Mouse (Mus musculus) right cerebral cortex, postnatal 10 days (tissue): ENCODE data around the gene Etfb.
"Not testable (repeated sequence)": the region's sequence is repeated elsewhere in the genome, so short reads cannot be mapped to it uniquely, and the experiment has no call there.

Experiments
- DNase-seq, 2 experiments: peaks; one replicate each; pipeline ENCODE4 v3.0.0; 2021; ENCODE audit warnings: low spot score in 2 of 2

The Etfb gene

DNA sequence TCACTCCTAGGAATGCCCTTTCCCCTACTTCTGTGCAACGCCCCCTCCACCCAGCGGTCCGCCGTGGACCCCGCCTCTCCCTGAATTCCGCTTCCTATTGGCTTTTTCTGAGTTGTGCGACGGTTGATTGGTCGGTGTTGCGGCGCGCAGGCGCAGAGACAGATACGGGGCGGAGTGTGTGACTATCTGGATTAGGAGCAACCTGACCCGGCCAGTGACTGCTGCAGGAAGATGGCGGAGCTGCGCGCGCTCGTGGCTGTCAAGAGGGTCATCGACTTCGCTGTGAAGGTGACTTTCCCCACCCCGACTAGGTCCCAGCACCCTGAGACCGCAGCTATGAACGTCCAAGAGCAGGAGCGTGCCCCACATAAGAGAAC is at the start of gene Etfb, which contains the start of gene Gm45233:
Etfb (plus strand) TSS at position 167 of the 377 bp plus-strand sequence.
Gm45233 (plus strand) TSS at position 212 of the 377 bp plus-strand sequence.
- DNase-seq, result peak; percentile 97 to 98

DNA sequence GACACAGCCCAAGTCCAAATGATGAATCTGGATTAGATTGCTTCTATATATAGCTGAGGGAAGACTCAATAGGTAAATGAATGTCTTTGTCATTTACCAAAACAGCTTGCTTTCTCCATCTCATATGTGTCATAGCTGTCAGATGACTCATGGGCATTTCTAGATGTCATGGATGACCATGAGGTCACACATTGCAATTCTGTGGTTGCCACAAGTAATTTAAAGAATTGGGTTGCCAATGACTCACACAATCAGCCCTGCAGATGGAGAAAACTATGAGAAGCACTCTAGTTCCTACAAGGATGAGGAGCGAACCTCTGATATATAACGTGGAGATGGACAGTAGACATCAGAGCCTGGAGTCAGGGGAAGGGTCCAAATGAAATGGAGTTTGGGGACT is 44.4 kb upstream of the Etfb start:
- DNase-seq, result no peak

DNA sequence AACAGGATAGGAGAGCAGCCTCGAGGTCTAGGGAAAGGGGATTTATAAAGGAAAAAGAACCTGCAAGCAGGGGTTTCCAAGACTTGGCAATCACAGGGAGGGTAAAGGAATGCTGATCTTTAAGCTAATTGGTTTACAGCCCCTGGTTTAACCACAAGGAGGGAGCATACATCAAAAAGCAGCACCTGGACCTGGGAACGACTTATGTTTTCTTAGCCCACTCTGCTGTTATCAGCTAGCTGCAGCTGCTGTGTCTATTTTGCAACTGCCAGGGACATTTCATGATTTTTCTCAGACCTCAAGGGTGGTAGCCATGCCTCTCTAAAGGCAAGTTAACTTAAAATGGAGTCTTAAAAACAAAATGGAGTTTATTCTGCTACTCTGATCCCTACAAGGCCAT is 41.2 kb upstream of the Etfb start:
- DNase-seq, result no peak

DNA sequence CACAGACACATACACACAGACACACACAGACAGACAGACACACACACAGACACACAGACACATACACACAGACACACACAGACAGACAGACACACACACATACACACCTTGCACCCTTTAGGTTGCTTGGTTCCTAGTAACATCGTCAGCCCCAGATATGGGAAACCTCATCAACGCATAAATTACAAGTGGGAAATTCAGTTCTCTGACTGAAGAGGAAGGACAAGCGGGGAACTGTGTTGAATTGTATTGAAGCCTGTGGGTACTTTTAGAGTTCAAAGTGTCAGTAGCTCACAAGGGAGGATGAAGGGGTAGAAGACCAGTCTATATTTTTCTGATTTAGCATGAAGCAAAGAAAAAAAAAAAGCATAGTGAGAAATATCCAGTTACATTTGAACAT is 36.3 kb upstream of the Etfb start:
- DNase-seq, result no peak

DNA sequence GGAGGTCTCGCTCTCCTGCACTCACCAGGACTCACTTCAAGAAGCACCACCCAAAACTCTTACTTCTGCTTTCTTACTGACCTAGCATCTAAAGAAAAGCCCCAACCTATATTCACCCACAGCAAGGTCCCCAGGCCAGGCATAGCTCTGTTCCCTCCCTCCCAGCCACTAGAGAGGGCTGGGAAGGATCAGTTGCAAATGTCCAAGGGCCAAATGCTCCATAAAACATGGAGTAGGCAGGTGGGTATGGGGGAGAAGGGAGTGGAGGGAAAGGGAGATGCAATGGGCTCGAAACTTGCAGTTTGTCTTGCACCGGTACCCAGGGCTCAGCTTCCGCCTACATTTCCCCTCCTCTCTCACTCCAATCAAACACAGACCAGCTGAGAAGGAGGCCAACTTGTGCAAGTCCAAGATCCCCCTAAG is 35.7 kb upstream of the Etfb start, which contains the start of gene Siglecg:
Siglecg (plus strand) TSS at position 74 of the 423 bp plus-strand sequence.
- DNase-seq, result no peak

DNA sequence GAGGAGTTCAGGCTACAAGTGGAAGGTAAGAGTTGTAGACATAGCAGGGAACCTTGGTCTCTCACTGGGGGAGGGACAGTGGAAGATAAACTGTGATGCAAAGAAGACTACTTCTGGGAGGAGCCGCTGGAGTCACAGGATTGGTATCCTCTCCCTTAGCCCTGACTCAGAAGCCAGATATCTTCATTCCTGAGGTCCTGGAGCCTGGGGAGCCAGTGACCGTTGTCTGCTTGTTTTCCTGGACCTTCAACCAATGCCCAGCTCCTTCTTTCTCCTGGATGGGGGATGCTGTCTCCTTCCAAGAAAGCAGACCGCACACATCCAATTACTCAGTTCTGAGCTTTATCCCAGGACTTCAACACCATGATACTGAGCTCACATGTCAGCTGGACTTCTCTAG is 34.8 kb upstream of the Etfb start:
- DNase-seq, result no peak

DNA sequence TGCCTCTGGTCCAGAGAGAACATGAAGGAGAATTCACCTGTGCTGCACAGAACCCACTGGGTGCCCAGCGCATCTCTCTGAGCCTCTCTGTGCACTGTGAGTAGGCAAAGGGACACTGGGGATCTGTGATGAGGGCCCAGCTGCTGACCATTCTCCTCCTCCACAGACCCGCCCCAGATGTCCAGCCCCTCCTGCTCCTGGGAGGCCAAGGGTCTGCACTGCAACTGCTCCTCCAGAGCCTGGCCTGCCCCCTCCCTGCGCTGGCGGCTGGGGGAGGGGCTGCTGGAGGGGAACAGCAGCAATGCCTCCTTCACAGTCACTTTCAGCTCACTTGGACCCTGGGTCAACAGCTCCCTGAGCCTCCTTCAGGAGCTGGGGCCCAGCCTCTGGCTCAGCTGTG is 32.2 kb upstream of the Etfb start:
- not testable (repeated sequence) for DNase-seq

DNA sequence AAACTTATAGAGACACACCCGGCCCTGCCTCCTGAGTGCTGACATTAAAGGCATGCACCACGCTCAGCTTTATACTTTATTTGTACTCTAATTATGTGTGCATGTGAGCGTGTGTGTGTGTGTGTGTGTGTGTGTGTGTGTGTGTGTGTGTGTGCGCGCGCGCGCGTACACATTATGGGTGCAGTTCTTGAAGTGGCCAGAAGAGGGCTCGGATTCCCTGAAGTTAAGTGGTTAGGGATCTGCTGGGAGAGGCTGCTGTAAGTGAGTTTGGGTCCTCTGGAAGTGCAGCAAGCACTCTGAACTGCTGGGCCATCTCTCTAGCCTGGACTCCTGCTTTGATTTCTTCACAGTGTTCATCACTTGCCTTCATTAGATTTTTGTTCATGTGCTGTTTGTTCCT is 26.6 kb upstream of the Etfb start:
- DNase-seq, result no peak

DNA sequence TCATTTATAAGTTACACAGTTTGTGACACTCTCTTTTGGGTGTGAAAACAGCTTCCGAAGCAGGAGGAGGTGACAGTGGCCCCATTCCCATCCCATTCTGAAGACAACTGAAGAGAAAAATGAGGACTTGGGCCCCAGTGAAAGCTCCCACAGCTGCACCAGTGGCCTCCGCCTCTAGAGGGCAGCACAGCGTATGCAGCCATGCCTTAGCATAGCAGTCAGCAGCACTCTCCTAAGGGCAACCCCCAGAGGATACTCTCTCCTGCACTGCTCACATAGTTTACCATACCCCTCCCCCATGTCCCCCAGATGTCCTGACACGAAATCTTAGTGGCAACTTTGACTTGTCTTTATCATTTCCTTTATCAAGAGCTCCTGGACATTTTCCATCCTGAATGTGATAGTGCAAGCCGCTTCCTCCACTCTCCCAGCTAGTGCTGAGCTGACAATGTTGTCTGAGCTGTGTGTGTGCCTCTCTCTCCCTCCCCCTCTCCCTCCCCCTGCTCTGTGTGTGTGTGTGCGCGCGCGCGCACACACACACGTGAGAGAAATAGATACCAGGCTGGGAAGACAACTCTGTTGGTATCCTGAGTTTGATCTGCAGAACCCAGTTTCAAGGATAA is 20.8 kb upstream of the Etfb start:
- DNase-seq, result peak; percentile 70 to 84

DNA sequence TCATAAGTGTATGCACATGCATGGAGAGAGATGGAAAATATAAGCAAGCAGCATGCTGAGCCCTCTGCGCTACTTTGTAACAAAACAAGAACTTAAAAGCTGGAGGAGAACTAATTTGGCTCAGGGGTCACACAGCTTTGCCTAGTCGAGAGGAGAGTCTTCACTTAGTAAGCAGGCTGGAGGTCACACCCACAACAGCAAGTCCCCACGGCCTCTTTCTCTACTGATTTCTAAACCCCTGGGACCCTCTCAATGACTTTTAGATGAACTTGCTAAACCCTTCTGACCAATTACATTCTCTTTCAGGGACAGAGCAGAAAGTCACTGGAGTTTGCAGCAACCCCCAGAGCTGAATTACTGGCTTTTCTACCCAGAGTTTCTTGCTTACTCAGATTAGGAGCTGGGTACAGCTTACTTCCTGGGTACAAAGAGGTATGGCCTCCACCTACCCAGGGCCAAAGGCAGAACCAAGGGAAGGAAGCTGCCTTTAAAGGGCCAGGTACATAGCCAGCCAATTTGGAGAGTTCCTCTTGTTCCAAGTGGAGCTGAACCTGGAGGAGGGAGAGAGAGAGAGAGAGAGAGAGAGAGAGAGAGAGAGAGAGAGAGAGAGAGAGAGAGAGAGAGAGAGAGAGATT is 19.8 kb upstream of the Etfb start:
- DNase-seq, result no peak

DNA sequence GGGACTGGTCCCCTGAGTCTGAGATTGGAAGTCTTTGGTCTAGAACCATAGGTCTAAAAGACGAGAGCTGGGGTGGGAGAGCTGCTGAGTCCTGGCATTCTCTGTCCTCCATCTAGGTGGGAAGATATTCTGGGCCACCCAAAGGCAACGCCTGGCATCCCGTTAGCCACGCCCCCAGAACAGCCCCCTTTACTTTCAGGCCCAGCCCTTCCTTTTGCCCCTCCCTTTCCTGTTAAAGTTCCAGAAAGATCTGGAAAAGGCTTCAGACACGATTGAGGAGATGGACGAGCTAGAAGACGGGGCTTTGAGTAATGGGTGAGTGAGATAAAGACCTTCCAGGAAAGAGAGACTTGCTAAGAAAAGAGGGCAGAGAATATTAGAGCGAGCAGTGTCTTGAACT is 16.5 kb upstream of the Etfb start, which contains the start of gene Lim2:
Lim2 (plus strand) TSS at position 265 of the 400 bp plus-strand sequence.
- DNase-seq, result no peak

DNA sequence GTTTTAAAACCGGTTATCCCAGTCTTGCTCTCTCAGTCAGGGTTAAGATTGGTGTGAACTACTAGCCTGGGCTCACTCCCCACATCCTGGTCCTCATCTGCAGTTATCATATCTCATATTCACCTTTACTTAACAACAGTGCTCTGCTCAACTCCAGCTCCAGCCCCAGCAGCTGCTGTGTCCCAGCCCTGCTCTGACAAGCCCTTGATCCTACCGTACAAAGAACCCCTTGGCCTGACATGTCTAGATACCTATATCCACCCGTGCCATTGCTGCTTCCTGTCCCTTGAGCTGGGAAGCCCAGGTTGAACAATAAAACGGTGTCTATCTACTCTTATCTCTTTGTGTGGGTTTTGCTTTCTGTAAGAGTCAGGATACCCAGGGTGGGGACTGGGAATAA is 14.4 kb upstream of the Etfb start:
- no peak for DNase-seq

DNA sequence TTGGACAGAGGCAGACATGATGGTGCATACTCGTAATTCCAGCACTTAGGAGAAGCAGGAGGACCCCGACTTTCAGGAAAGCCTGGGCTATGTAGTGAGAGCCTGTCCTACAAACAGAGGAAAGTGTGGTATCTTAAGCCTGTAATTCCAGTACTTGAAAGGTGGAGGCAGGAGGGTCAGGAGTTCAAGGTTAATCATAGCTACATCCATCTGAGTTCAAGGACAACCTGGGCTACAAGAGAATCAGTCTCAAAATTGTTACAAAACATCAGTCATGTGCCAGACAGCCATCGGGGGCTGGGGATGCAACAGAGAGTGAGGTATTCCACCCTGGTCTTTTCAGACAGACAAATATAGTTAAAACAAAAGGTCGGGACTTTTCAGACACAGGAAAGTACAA is 11.0 kb upstream of the Etfb start:
- DNase-seq, result no peak

DNA sequence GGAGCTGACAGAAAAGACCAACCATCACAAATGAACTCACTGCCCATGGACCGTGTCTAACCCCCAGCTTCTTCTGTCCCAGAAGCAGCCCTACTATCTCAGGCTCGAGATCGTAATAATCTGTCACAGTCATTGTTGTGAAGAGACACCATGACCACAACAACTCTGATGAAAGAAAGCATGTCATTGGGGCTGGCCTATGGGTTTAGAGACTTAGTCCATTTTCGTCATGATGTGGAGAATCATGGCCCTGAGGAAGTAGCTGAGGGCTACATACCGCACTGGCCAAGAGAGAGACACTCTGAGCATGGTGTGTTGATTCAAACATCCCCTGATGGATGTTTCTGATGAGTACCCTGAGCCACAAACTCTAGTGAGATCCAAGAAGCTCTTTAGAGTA is 9.2 kb upstream of the Etfb start:
- DNase-seq, result no peak

DNA sequence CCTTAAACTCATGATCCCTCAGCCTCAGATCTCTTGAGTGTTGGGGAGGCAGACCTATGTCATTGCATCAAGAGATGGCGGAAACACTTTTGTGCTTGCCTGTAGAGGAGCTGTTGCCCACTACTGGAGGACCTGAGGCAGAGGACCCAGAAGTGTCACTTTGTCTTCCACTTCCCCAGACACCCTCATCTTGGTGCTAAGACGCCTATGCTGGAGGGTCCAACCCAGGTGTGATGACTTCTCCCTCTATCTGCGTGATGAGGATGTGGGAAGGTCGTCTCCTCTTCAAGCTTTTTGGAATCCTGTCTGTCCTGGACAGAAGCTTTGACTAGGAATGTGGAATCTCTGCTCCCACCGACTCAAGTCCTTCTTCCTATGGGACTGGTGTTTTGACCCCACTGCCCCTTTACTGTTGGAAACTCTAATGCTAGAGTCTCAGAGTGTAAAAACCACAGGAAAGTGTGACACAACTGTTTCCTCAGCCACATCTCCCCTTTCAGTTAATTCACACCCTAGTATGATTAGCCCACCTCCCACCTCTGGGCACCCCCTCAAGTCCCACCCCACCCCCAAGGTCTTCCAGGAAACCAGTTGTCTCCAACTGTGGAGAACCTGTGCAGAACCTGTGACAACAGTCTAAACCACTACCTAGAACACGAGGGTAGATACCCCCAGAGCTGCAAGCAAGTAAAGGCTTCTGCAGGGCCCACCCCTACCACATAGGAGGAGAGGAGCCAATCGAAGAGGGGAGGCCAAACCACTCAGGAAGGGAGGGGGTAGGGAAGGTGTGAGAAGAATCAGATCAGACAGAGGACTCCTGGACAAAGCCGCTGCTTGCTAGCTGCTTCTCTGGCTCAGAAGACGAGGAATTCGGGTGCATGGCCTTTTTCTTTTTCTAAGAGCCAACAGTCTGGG is 7.3 kb upstream of the Etfb start, which contains the start of gene Nkg7:
Nkg7 (plus strand) TSS at position 733 of the 915 bp plus-strand sequence.
- no peak for DNase-seq

DNA sequence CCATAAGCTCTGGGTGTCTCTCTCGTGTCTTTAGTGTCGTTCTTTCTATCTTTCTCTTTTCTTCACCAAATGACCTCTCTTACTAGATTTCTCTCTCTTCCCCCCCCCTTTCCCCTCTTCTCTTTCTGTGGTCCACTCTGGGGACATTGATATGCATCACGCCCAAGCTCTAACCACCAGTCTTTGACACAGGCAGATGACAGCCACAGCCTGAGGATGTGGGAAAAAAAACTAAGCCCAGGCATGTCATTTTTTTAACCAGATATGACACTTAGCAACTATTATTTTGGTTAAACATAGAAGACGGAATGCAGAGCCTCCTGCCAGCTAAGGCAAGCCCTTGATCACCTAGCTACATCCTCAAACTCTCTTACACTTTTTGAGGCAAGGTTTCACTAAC is 5.3 kb upstream of the Etfb start:
- DNase-seq, result no peak

DNA sequence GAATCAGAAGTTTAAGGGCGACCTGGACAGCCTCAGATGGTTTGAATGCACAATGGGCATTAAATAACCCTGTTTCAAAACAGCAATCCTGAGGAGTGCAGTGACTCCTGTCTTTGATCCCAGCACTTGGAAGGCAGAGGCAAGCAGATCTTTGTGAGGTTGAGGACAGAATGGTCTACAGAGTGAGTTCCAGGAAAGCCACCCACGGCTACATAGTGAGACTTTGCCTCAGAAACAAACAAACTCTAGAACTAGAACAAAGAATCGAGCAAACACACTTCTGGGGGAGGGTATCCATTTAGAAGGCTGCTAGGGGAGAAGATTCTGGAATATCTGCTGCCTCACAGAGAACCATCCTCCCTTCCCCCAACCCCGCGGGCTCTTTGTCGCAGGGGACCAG is 3.4 kb upstream of the Etfb start, which contains the start of gene Cldnd2:
Cldnd2 (plus strand) TSS at position 301 of the 400 bp plus-strand sequence.
- DNase-seq, result no peak

DNA sequence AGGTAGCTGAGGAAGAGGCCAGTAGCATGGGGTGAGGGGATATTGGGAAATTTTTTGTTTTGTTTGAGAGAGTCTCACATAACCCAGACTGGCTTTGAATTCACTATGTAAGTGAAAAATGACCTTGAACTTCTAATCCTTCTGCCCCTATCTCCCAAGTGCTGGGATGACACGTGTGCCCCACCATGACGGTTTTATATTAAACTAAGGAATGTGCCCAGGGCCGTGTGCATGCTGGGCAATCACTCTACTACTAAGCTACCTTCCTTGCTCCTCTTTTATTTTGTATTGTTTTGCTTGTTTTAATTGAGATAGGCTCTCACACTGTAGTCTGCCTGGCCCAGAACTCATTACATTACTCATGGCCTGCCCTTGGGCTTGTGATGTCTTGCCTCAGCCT is 2.8 kb upstream of the Etfb start:
- no peak for DNase-seq

DNA sequence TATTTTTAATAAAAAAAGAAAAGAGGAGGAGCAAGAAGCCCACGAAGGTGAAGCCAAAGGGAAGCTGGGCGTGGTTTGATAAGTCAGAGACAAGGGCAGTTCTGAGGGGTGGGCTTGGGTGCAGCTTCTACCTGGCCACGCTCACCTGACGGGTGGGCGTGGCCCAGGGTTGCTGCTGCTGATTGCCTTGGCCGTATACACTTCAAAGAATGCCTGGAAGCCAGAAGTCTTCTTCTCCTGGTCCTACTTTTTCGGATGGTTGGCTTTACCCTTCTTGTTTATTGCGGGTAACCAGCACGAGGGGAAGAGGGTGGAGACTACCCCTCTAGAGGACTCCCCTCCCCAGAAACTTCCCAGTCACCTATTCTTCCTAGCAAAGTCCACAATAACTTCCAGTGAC is 1.2 kb upstream of the Etfb start:
- DNase-seq, result no peak

DNA sequence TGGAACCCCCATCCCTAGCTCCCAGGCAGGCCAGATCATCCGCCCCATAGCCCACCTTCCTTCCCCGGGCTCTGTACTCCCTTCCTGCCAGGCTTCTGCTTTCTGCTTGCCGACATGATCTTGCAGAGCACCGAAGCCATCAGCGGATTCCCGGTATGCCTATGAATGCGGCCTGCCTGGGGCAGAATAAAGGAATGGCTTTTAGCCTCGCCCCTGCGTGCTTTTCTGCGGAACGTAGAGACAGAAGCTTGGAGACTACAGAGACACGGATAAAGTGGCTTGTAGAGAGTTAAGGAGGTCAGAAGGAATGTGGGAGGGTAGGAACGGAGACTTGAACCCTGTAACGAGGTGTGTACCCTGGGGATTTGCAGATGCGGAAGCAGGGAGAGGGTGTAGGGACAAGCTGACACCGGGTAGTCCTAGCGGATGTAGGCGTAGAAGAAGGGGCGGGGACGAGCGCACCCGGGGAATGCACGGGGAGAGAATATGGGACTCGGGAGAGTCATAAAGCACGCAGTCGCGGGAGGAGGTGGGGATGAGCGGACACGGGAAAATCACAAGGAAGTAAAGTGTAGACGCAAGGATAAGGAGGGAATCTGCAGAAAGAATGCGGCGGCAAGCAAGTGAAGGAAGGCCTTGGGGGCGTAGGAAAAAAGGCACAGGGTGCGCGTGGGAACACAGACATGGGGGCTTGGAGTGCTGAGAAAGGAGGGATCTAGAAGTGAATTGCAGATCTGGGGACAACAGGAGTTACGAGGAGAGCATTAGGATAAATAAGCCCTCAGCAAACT is 562 bp upstream of the Etfb start:
- DNase-seq, result peak; percentile 77 to 84

DNA sequence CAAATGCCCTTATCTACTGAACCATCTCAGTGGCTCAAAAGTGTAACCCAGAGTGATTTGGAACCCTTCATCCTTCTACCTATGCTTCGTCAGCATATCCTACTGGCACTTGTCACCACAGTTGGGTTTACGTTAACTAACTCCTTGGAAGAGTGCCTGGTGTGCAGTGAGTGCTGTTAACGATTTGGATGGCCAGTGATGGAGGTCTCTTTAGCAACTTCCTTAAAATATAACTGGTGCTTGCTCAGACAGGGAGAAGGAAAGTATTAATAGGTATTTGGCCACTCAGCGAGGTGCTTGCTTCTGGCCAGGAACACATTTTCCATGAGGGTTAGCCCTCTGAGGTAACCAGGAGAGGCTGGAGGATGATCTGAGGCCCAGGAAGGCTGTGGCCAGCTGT is 3.9 kb downstream of the Etfb start:
- no peak for DNase-seq

DNA sequence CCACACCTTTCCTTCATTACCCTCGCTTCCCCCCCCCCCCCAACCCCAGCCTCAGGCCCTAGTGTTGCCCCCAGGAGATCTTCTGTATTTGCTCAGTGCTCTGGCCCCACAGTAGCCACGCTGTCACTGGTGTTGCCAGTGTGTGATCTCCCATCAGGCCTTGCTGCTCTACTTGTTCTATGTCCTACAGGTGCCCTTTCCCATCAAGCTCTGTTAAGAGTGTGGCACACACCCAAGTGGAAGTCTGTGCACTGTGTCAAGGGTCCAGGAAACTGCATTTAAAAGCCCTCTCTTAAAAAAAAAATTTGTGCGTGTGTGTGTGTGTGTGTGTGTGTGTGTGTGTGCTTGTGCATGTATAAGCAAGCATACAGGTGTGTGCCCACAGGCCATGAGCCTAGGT is 4.4 kb downstream of the Etfb start:
- DNase-seq, result no peak
